Mouse (Mus musculus) G1E (cell line): ENCODE measurements at regions not wholly inside any gene's neighbourhood (a gene's known extent, or its start where the extent isn't known, plus 50 kb on each side); places are given as distances from the start of the nearest gene placed in this dataset.

Experiments used
- CTCF ChIP-seq: IDR thresholded peaks from 2 replicates; pipeline ENCODE4 v1.5.1; 2012; ENCODE audit warnings: low read depth, low read length, inconsistent platforms, mixed read lengths
- GATA1 ChIP-seq: IDR thresholded peaks from 2 replicates; pipeline ENCODE4 v1.6.1; 2012; ENCODE audit warnings: borderline replicate concordance, low read length, inconsistent platforms, mixed read lengths
- TAL1 ChIP-seq: conservative IDR thresholded peaks from 2 replicates; pipeline ENCODE4 v1.6.1; 2012; ENCODE audit warnings: low read depth, low read length, inconsistent platforms, mixed read lengths

DNA sequence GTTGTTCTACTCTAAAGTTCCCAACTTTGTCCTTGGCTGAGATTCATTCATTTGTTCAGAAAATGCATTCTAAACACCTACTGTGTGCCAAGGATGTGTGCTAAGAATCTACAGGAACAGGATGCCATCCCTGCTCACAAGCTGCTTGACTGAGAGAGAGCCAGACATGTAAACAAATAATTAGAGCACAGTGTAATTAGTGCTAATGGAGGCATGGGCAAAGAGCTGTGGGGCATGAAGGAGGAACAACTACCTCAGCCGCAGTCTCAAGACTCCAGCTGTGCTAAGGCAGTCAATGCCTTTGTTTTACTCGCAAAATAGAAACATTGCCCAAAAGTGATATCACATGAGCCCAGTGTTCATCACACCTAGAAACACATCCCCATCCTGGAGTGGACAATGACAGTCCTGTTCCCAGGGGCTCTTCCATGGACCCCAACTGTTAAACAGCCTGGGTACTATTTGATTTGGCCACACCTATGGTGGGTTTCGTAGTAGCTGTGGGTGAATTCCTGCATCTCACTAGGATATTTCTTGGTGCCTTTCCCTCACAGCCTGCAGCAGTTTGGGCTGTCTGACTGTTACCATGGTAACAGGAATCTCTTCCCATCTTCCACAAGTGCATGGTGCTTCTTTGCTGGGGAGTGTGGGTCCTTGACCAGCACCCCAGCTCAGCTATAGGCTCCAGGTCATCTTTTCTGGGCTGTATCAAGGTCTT is 125.9 kb upstream of the 1700012A03Rik start:
- TF ChIP-seq CTCF, result no peak
- TF ChIP-seq GATA1, result no peak
- TF ChIP-seq TAL1, result no peak
